ENCODE assay signal across 7 mouse cellular contexts in genomic region chr6:15257393-15257792, GRCm38 (mm10).
DNase-seq lines count a peak whose midpoint lies in the region; ATAC-seq and TF ChIP-seq lines count a peak whose summit lies in the region.

No protein-coding gene starts in this region.

- peaks cover 8% of the 10 kb centered on the region; the same call in 1 of the 2 replicates for H3K4me1 ChIP-seq in embryonic facial prominence, embryonic 13.5 days
- H3K4me1 ChIP-seq in heart, embryonic 13.5 days: peaks cover 14% of the 10 kb centered on the region
- no peaks in the 10 kb centered on the region for H3K4me1 ChIP-seq in lung, postnatal 0 days (ENCODE audit: insufficient read depth, low read depth, low read length)

- H3K9ac ChIP-seq in embryonic facial prominence, embryonic 13.5 days: no peak overlapping the region
- H3K9ac ChIP-seq in heart, embryonic 13.5 days: no peak overlapping the region
- no peak overlapping the region for H3K9ac ChIP-seq in lung, postnatal 0 days (replicated peaks; ENCODE audit: low read depth)

- no peak for TF ChIP-seq EP300 in lung, postnatal 0 days (IDR thresholded peaks at IDR 0.05)

- TF ChIP-seq CTCF in lung, postnatal 0 days (IDR thresholded peaks at IDR 0.05): no peak

- H3K4me2 ChIP-seq in embryonic facial prominence, embryonic 13.5 days: peak overlapping the region; percentile 39
- peak overlapping the region; percentile 60 for H3K4me2 ChIP-seq in heart, embryonic 13.5 days
- peak overlapping the region; percentile 37; the same call in 1 of the 2 replicates for H3K4me2 ChIP-seq in lung, postnatal 0 days (replicated peaks; ENCODE audit: low read depth, low read length)

- no peaks in the 10 kb centered on the region for H3K36me3 ChIP-seq in embryonic facial prominence, embryonic 13.5 days
- no peaks in the 10 kb centered on the region for H3K36me3 ChIP-seq in heart, embryonic 13.5 days
- H3K36me3 ChIP-seq in lung, postnatal 0 days (ENCODE audit: insufficient read depth, low read length): no peaks in the 10 kb centered on the region

- H3K4me3 ChIP-seq in embryonic facial prominence, embryonic 13.5 days: no peak overlapping the region
- H3K4me3 ChIP-seq in heart, embryonic 13.5 days: peak overlapping the region; percentile 23
- no peak overlapping the region for H3K4me3 ChIP-seq in lung, postnatal 0 days (ENCODE audit: low read depth, low read length)

- H3K27ac ChIP-seq in embryonic facial prominence, embryonic 13.5 days: no peak overlapping the region
- H3K27ac ChIP-seq in heart, embryonic 13.5 days (replicated peaks): peak overlapping the region; percentile 68
- H3K27ac ChIP-seq in lung, postnatal 0 days (ENCODE audit: low read length): no peak overlapping the region

- no peak for ATAC-seq in embryonic facial prominence, embryonic 13.5 days (ENCODE audit: insufficient number of reproducible peaks, insufficient read depth, low FRiP score, low TSS enrichment, low read depth)
- no peak for ATAC-seq in heart, embryonic 13.5 days (ENCODE audit: extremely low read depth, insufficient number of reproducible peaks, low FRiP score, low TSS enrichment)
- 0 out of 2 replicates have a peak, but pooled peaks have one; percentile 14 for ATAC-seq in lung, postnatal 0 days
- ATAC-seq in erythroblast, adult 5-6 weeks (replicated peaks; ENCODE audit: low FRiP score, poor library complexity, severe bottlenecking): no peak

- peaks cover 12% of the 10 kb centered on the region; the same call in 1 of the 2 replicates for H3K27me3 ChIP-seq in embryonic facial prominence, embryonic 13.5 days
- no peaks in the 10 kb centered on the region for H3K27me3 ChIP-seq in heart, embryonic 13.5 days (replicated peaks)
- no peaks in the 10 kb centered on the region for H3K27me3 ChIP-seq in lung, postnatal 0 days (replicated peaks; ENCODE audit: insufficient read depth, low read length)

- WGBS in embryonic facial prominence, embryonic 13.5 days: 17% methylated on average over 7 of the region's 7 CpGs
- WGBS in heart, embryonic 13.5 days: 7% methylated on average over 7 of the region's 7 CpGs
- 4% methylated on average over 7 of the region's 7 CpGs for WGBS in lung, postnatal 0 days

- peak; percentile 3 to 5 for DNase-seq in layer of hippocampus, postnatal 14 days (ENCODE audit: low spot score in 2 of 2)
- no peak for DNase-seq in layer of hippocampus, adult 9-11 months
- DNase-seq in lung, postnatal 0 days (ENCODE audit: low spot score): peak; percentile 47
- no peak for DNase-seq in urinary bladder, postnatal 25 days (ENCODE audit: low spot score)

- no peaks in the 10 kb centered on the region for H3K9me3 ChIP-seq in embryonic facial prominence, embryonic 13.5 days
- H3K9me3 ChIP-seq in heart, embryonic 13.5 days: no peaks in the 10 kb centered on the region
- no peaks in the 10 kb centered on the region for H3K9me3 ChIP-seq in lung, postnatal 0 days (ENCODE audit: low read length)

Comparison
In these comparisons a context has a peak if more than half of its experiments do, and no peak if none do; other contexts are left out.
1. DNase-seq: peak in layer of hippocampus, postnatal 14 days (2 of 2) and lung, postnatal 0 days (single experiment); none in layer of hippocampus, adult 9-11 months (single experiment) and urinary bladder, postnatal 25 days (single experiment).
2. Peak in every context shown above with its lines, with median percentiles within 50 percentile points of each other: H3K4me2 ChIP-seq.